Comparison of ENCODE assay signal across 17 mouse cellular contexts in genomic region chr1:175578425-175579096, GRCm38 (mm10). TPM values are rescaled to one million over a fixed set of nuclear protein-coding genes. Genes with fewer than 3 reads are reported as not detected.
"Had no signal": no experiment of that assay in that cellular context is flagged by ENCODE, and none has a peak within 500 bp of the region (broad histone marks: within the 10 kb centered on the region; RNA-seq: fewer than 3 reads in every experiment).

No protein-coding gene starts in this region.

- DNase-seq: kidney, postnatal 4 days; layer of hippocampus, adult 9-11 months; lung, adult 18-20 months; lung, postnatal 14 days; lung, postnatal 4 days; midbrain, embryonic 14.5 days; thymus, adult 18-20 months; thymus, postnatal 36 days had no signal

- H3K9me3 ChIP-seq: liver, embryonic 12.5 days; liver, embryonic 15.5 days had no signal

- H3K4me2 ChIP-seq: liver, embryonic 12.5 days; liver, embryonic 15.5 days; midbrain, embryonic 11.5 days had no signal

- H3K36me3 ChIP-seq: liver, embryonic 12.5 days; liver, embryonic 15.5 days had no signal

- H3K27me3 ChIP-seq: liver, embryonic 12.5 days; liver, embryonic 15.5 days had no signal

- H3K4me3 ChIP-seq: left cerebral cortex, adult 2 months; liver, embryonic 12.5 days; liver, embryonic 15.5 days had no signal

- H3K9ac ChIP-seq: liver, embryonic 12.5 days; liver, embryonic 15.5 days had no signal

- H3K4me1 ChIP-seq: liver, embryonic 12.5 days; liver, embryonic 15.5 days had no signal

- H3K27ac ChIP-seq: left cerebral cortex, adult 2 months; liver, embryonic 12.5 days; liver, embryonic 15.5 days had no signal

- ATAC-seq: liver, embryonic 12.5 days had no signal

RNA-seq across cellular contexts. Expression of gene Kmo, which starts 41.6 kb away (rescaled TPM):
- total RNA-seq: layer of hippocampus, adult 18-20 months; layer of hippocampus, postnatal 25 days; left cerebral cortex, postnatal 10 days; midbrain, postnatal 0 days had no signal
- polyA plus RNA-seq: midbrain, embryonic 14.5 days; midbrain, postnatal 0 days; neural tube, embryonic 14.5 days had no signal
